Comparison of ENCODE assay signal across 8 mouse cellular contexts in genomic region chr9:64282404-64282987, GRCm38 (mm10). TPM values are rescaled to one million over a fixed set of nuclear protein-coding genes. Genes with fewer than 3 reads are reported as not detected.
DNase-seq lines count a peak whose midpoint lies in the region; ATAC-seq and TF ChIP-seq lines count a peak whose summit lies in the region.

No protein-coding gene starts in this region.

- no peaks in the 10 kb centered on the region for H3K4me1 ChIP-seq in heart, adult 2 months (ENCODE audit: control insufficient read depth, insufficient read depth, low read length)
- no peaks in the 10 kb centered on the region for H3K4me1 ChIP-seq in ES-Bruce4 (ENCODE audit: control insufficient read depth, insufficient read depth, low read length)
- no peaks in the 10 kb centered on the region for H3K4me1 ChIP-seq in forebrain, postnatal 0 days (ENCODE audit: insufficient read depth)

- no peak for TF ChIP-seq EP300 in heart, adult 2 months (IDR thresholded peaks at IDR 0.05; ENCODE audit: insufficient read depth, low read depth, low read length)
- TF ChIP-seq EP300 in ES-Bruce4 (IDR thresholded peaks at IDR 0.05; ENCODE audit: insufficient read depth, low read depth, low read length), result no peak

- H3K4me2 ChIP-seq in forebrain, postnatal 0 days (ENCODE audit: low read depth), result peak overlapping the region; percentile 68

- no peak for TF ChIP-seq POLR2A in heart, adult 2 months (IDR thresholded peaks at IDR 0.05; ENCODE audit: insufficient read depth, low read depth, low read length)
- no peak for TF ChIP-seq POLR2A in ES-Bruce4 (IDR thresholded peaks at IDR 0.05; ENCODE audit: insufficient read depth, low read length)

- H3K4me3 ChIP-seq in heart, adult 2 months, result no peak overlapping the region; the same call in none of the 2 replicates
- H3K4me3 ChIP-seq in ES-Bruce4 (ENCODE audit: low read depth, low read length), result peak overlapping the region; percentile 97
- no peak overlapping the region for H3K4me3 ChIP-seq in forebrain, postnatal 0 days (ENCODE audit: low read depth, low read length)
- H3K4me3 ChIP-seq in macrophage (ENCODE audit: inconsistent target), result peak overlapping the region; percentile 70

- H3K9me3 ChIP-seq in ES-Bruce4 (replicated peaks; ENCODE audit: control insufficient read depth, insufficient read depth, low read length, poor library complexity, severe bottlenecking), result no peaks in the 10 kb centered on the region
- H3K9me3 ChIP-seq in forebrain, postnatal 0 days (ENCODE audit: low read length), result no peaks in the 10 kb centered on the region

- no peak for DNase-seq in heart, adult 2 months
- no peak for DNase-seq in heart, postnatal 10 days
- no peak for DNase-seq in forebrain, postnatal 0 days
- DNase-seq in urinary bladder, postnatal 25 days (ENCODE audit: low spot score), result no peak

- 46% methylated on average over 5 of the region's 5 CpGs for WGBS in heart, adult 2 months
- 64% methylated on average over 5 of the region's 5 CpGs for WGBS in forebrain, postnatal 0 days
- WGBS in macrophage (ENCODE audit: missing documents), result 25% methylated on average over 5 of the region's 5 CpGs

- H3K27me3 ChIP-seq in heart, adult 2 months (ENCODE audit: control insufficient read depth, insufficient read depth, low read length), result no peaks in the 10 kb centered on the region
- H3K27me3 ChIP-seq in ES-Bruce4 (ENCODE audit: control insufficient read depth, insufficient read depth, low read length, poor library complexity, severe bottlenecking), result no peaks in the 10 kb centered on the region
- H3K27me3 ChIP-seq in forebrain, postnatal 0 days (ENCODE audit: insufficient read depth, low read length), result no peaks in the 10 kb centered on the region

- no peak for TF ChIP-seq CTCF in heart, adult 2 months (IDR thresholded peaks at IDR 0.05)
- TF ChIP-seq CTCF in ES-Bruce4 (IDR thresholded peaks at IDR 0.05; ENCODE audit: low read depth, low read length), result no peak
- TF ChIP-seq CTCF in forebrain, postnatal 0 days (IDR thresholded peaks at IDR 0.05; ENCODE audit: low read depth), result no peak

- peaks cover 4% of the 10 kb centered on the region; the same call in 1 of the 2 replicates for H3K36me3 ChIP-seq in heart, adult 2 months (ENCODE audit: control insufficient read depth, insufficient read depth, low read length)
- H3K36me3 ChIP-seq in ES-Bruce4 (ENCODE audit: control insufficient read depth, insufficient read depth, low read length, poor library complexity, severe bottlenecking) (peaks cover 17% of the 10 kb centered on the region), macrophage (ENCODE audit: inconsistent target) (no peaks in the 10 kb centered on the region)
- no peaks in the 10 kb centered on the region for H3K36me3 ChIP-seq in forebrain, postnatal 0 days (ENCODE audit: insufficient read depth)

- no peaks in the 10 kb centered on the region for H3K79me2 ChIP-seq in heart, adult 2 months (replicated peaks; ENCODE audit: control insufficient read depth, insufficient read depth, low read length)
- peaks cover 47% of the 10 kb centered on the region for H3K79me2 ChIP-seq in macrophage (ENCODE audit: inconsistent target)

- intact Hi-C loops in heart, adult 2 months (cut with DNase I), result loop anchor here (5.0 kb wide), 1 partner anchor 60 kb away; the partner anchor contains the start of gene Dis3l
- intact Hi-C loops in heart, postnatal 10 days (cut with DNase I), result loop anchor here (5.0 kb wide), 1 partner anchor 55 kb away; no protein-coding TSS in a partner anchor

- H3K9ac ChIP-seq in heart, adult 2 months (ENCODE audit: low read depth, low read length), result peak overlapping the region; percentile 38
- peak overlapping the region; percentile 88 for H3K9ac ChIP-seq in ES-Bruce4 (ENCODE audit: low read depth, poor library complexity, severe bottlenecking)
- H3K9ac ChIP-seq in forebrain, postnatal 0 days, result 0 out of 2 replicates have a peak overlapping the region, but pooled peaks have one; percentile 91

- no peak for ATAC-seq in forebrain, postnatal 0 days
- no peak for ATAC-seq in monocyte, adult 5-6 weeks (replicated peaks; ENCODE audit: insufficient number of reproducible peaks, low FRiP score, low TSS enrichment, poor library complexity, severe bottlenecking)
- no peak for ATAC-seq in cerebellum, adult (ENCODE audit: insufficient number of reproducible peaks, low FRiP score, low TSS enrichment)

- H3K27ac ChIP-seq in heart, adult 2 months, result peak overlapping the region; percentile 88; the same call in 1 of the 2 replicates
- H3K27ac ChIP-seq in ES-Bruce4 (ENCODE audit: insufficient read depth, low read length) (peak overlapping the region; percentile 35), macrophage (peak overlapping the region; percentile 49)
- H3K27ac ChIP-seq in forebrain, postnatal 0 days (ENCODE audit: low read depth, low read length), result no peak overlapping the region

RNA-seq across cellular contexts. Expression of gene Tipin, which starts 1.1 kb away (rescaled TPM):
- 1 to 10 TPM; 9.2 to 9.3 TPM for total RNA-seq in heart, adult 2 months (2021)
- polyA plus RNA-seq in heart, adult 2 months (2012; rRNA removed), result 3.8 and 7.2 TPM in 2 replicates
- 10 to 100 TPM; 26.6 to 28.9 TPM for total RNA-seq in heart, postnatal 10 days (2021)
- polyA plus RNA-seq in ES-Bruce4 (2011; ENCODE audit: insufficient read depth, insufficient read length, low read depth, missing spikeins) (148 and 152 TPM in 2 replicates), macrophage (2018) (13.3 to 77.2 TPM (median 22.0 TPM) in 3 replicates)
- total RNA-seq in forebrain, postnatal 0 days (2014; rRNA removed), result 81.2 and 85.9 TPM in 2 replicates
- 88.0 and 96.5 TPM in 2 replicates for polyA plus RNA-seq in forebrain, postnatal 0 days (2015; fragmentation: Nextera tagmentation; extraction: Ambion mirVana)
- total RNA-seq in macrophage (2018; cell fraction: chromatin; rRNA removed), result 10 to 100 TPM in 6 of 26 experiments, 1 to 10 TPM in 18, under 1 TPM in 2; 0.75 to 15.9 (median 6.6) TPM
- 10 to 100 TPM in 23 of 26 experiments, 1 to 10 TPM in 3; 5.9 to 20.1 (median 13.4) TPM for total RNA-seq in macrophage (2018; cell fraction: cytosol; rRNA removed)
- 10 to 100 TPM in 7 of 26 experiments, 1 to 10 TPM in 19; 2.1 to 27.6 (median 5.8) TPM for total RNA-seq in macrophage (2018; cell fraction: nucleus; rRNA removed)
- total RNA-seq in monocyte, adult 5-6 weeks (2017), result 32.7 to 41.8 TPM (median 36.0 TPM) in 3 replicates

RNA-seq across cellular contexts. Expression of gene Map2k1, which starts 29.1 kb away (rescaled TPM):
- 10 to 100 TPM; 47.2 to 47.5 TPM for total RNA-seq in heart, adult 2 months (2021)
- 30.0 and 43.3 TPM in 2 replicates for polyA plus RNA-seq in heart, adult 2 months (2012; rRNA removed)
- total RNA-seq in heart, postnatal 10 days (2021), result 10 to 100 TPM; 59.6 to 65.1 TPM
- polyA plus RNA-seq in ES-Bruce4 (2011; ENCODE audit: insufficient read depth, insufficient read length, low read depth, missing spikeins) (80.1 and 85.7 TPM in 2 replicates), macrophage (2018) (30.9 to 88.8 TPM (median 78.1 TPM) in 3 replicates)
- total RNA-seq in forebrain, postnatal 0 days (2014; rRNA removed), result 69.9 and 82.4 TPM in 2 replicates
- polyA plus RNA-seq in forebrain, postnatal 0 days (2015; fragmentation: Nextera tagmentation; extraction: Ambion mirVana), result 53.1 and 60.8 TPM in 2 replicates
- 100 to 1,000 TPM in 10 of 26 experiments, 10 to 100 TPM in 16; 62.8 to 282 (median 92.4) TPM for total RNA-seq in macrophage (2018; cell fraction: chromatin; rRNA removed)
- total RNA-seq in macrophage (2018; cell fraction: cytosol; rRNA removed), result 100 to 1,000 TPM in 12 of 26 experiments, 10 to 100 TPM in 14; 64.2 to 132 (median 94.7) TPM
- total RNA-seq in macrophage (2018; cell fraction: nucleus; rRNA removed), result 100 to 1,000 TPM in 14 of 26 experiments, 10 to 100 TPM in 12; 46.5 to 207 (median 104) TPM
- total RNA-seq in monocyte, adult 5-6 weeks (2017), result 168 to 200 TPM (median 191 TPM) in 3 replicates

RNA-seq across cellular contexts. Expression of gene Uchl4, which starts 47.5 kb away (rescaled TPM):
- total RNA-seq in heart, adult 2 months (2021), result 1 to 10 TPM; 2.3 to 2.4 TPM
- polyA plus RNA-seq in heart, adult 2 months (2012; rRNA removed), result 0.21 and 0.44 TPM in 2 replicates
- total RNA-seq in heart, postnatal 10 days (2021), result 1 to 10 TPM; 2.1 to 2.2 TPM
- polyA plus RNA-seq in ES-Bruce4 (2011; ENCODE audit: insufficient read depth, insufficient read length, low read depth, missing spikeins) (13.2 and 14.3 TPM in 2 replicates), macrophage (2018) (0.13 TPM in 1 of 3 replicates, not detected in the others)
- 0.62 TPM in 1 of 2 replicates, not detected in the other for total RNA-seq in forebrain, postnatal 0 days (2014; rRNA removed)
- polyA plus RNA-seq in forebrain, postnatal 0 days (2015; fragmentation: Nextera tagmentation; extraction: Ambion mirVana), result 1.8 and 2.3 TPM in 2 replicates
- not detected for total RNA-seq in macrophage (2018; cell fraction: chromatin; rRNA removed)
- under 1 TPM in 3 of 26 experiments, not detected in 23; 0.05 to 0.15 (median 0.12) TPM for total RNA-seq in macrophage (2018; cell fraction: cytosol; rRNA removed)
- total RNA-seq in macrophage (2018; cell fraction: nucleus; rRNA removed), result not detected
- total RNA-seq in monocyte, adult 5-6 weeks (2017), result 0.53 to 1.8 TPM (median 1.6 TPM) in 3 replicates

RNA-seq across cellular contexts. Expression of gene Dis3l, which starts 58.6 kb away (rescaled TPM):
- total RNA-seq in heart, adult 2 months (2021), result 10 to 100 TPM; 24.5 to 24.6 TPM
- 10.6 and 18.6 TPM in 2 replicates for polyA plus RNA-seq in heart, adult 2 months (2012; rRNA removed)
- total RNA-seq in heart, postnatal 10 days (2021), result 10 to 100 TPM; 17.4 to 21.3 TPM
- polyA plus RNA-seq in ES-Bruce4 (2011; ENCODE audit: insufficient read depth, insufficient read length, low read depth, missing spikeins) (9.3 and 10.4 TPM in 2 replicates), macrophage (2018) (13.3 to 16.9 TPM (median 14.4 TPM) in 3 replicates)
- total RNA-seq in forebrain, postnatal 0 days (2014; rRNA removed), result 19.6 and 28.6 TPM in 2 replicates
- polyA plus RNA-seq in forebrain, postnatal 0 days (2015; fragmentation: Nextera tagmentation; extraction: Ambion mirVana), result 15.3 and 18.1 TPM in 2 replicates
- 10 to 100 TPM in 17 of 26 experiments, 1 to 10 TPM in 9; 5.1 to 22.2 (median 11.4) TPM for total RNA-seq in macrophage (2018; cell fraction: chromatin; rRNA removed)
- 10 to 100 TPM in 25 of 26 experiments, 1 to 10 TPM in 1; 9.8 to 17.5 (median 15.0) TPM for total RNA-seq in macrophage (2018; cell fraction: cytosol; rRNA removed)
- 10 to 100 TPM in 16 of 26 experiments, 1 to 10 TPM in 10; 5.9 to 20.3 (median 11.6) TPM for total RNA-seq in macrophage (2018; cell fraction: nucleus; rRNA removed)
- total RNA-seq in monocyte, adult 5-6 weeks (2017), result 13.9 to 17.6 TPM (median 15.1 TPM) in 3 replicates

Comparison
In these comparisons a context has a peak if more than half of its experiments do, and no peak if none do; other contexts are left out.
1. H3K4me3 ChIP-seq: peak in ES-Bruce4 (single experiment) and macrophage (single experiment); none in heart, adult 2 months (single experiment) and forebrain, postnatal 0 days (single experiment).
2. H3K9ac ChIP-seq: peak in every context shown above with its lines; median percentile 91 in forebrain, postnatal 0 days; 88 in ES-Bruce4; 38 in heart, adult 2 months.